Mouse (Mus musculus): ENCODE measurements around the gene Fam181a.

The Fam181a gene

DNA sequence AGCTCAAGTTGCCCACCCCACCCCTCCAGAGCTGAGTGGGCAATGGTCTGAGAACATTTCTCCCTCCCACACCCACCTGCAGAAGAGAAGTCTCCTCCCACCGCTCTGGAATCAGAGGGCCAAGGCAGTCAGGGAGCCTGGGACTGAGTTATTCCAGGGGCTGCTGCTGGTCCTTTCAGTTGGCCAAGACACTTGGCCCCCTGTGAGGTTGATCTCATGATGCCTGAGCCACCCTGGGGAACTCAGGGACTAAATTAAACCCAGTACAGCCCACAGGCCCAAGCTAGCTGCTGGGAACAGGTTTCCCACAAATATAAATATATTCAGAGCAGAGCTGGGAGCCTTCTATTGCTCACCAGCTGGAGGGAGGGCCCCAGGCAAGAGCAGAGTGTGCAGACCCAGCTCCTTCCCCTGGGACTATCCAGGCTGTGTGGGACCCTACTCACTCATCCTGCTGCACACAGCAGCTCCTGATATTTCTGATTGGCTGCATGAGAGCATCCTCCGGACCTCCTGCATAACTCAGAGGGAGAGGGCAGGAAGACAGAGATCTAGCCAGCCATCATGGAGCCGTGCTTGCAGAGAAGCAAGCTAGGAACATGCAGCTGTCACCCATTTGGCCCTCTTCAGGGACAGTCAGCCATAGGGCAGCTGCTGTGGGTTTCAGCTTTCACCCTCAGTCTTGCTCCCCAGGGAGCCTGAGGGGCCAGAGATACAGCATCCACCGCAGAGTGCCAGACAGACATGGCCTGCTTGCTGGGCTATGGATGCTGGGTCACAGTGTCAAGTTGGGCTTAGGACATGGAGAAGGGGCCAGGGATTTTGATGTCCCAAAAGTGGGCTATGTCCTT, 48.4 kb downstream of the Fam181a start:
- DNase-seq = no peak

GRCm38 (mm10) chr12:103360812-103361211, 50.0 kb downstream of the Fam181a start:
- no peak for DNase-seq

- DNase-seq = no peak
Observed at GRCm38 (mm10) chr12:103361539-103362307, 50.9 kb downstream of the Fam181a start.

DNA sequence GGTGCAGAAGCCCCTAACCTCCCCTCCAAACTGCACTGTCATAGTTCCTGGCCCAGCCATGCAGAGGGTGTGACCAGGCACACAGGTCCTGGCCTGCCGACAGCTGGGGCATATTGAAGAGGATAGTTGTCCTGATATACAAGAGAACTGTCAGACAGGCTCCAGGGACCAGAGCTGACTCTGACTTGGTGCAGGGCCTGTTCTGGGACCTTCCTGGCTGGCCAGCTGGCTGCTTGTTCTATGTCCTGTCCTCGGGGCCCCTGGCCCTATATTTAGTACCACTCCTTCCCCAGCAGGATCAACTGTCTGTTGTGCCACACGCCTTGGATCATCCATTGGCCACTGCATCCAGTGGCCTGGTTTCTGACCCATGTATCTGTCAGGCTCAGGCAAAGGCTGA, 51.6 kb downstream of the Fam181a start:
- DNase-seq = no peak

Data from kidney, postnatal 10 days (tissue).